Mouse (Mus musculus) embryonic facial prominence, embryonic 11.5 days (tissue): ENCODE results near the gene Ccdc7a. TPM values are rescaled to one million over a fixed set of nuclear protein-coding genes. Genes with fewer than 3 reads are reported as not detected.
"Not testable (repeated sequence)": the region's sequence is repeated elsewhere in the genome, so short reads cannot be mapped to it uniquely, and the experiment has no call there.

Experiments used
- ATAC-seq: fragments of 200-750 bp; cut with Nextera tagmentation; replicated peaks from 2 replicates; pipeline ENCODE4 v1.8.0; 2017; ENCODE audit warnings: low read depth; ENCODE audit not compliant: insufficient number of reproducible peaks, low FRiP score, low TSS enrichment
- DNase-seq: peaks from one replicate; pipeline ENCODE4 v3.0.0-alpha.2; 2015; ENCODE audit warnings: low spot score
- H3K27ac ChIP-seq: fragments of 300-500 bp; sonication (generic); replicated peaks from 2 replicates; pipeline ENCODE4 v1.5.1; 2014; ENCODE audit warnings: mild to moderate bottlenecking, low read depth, low read length, control low read depth
- H3K27me3 ChIP-seq: fragments of 300-500 bp; sonication (generic); 2 replicates; pipeline ENCODE4 v1.6.1; 2014; ENCODE audit warnings: mild to moderate bottlenecking, low read length, moderate library complexity, mixed read lengths; ENCODE audit not compliant: control insufficient read depth, insufficient read depth
- H3K36me3 ChIP-seq: fragments of 300-500 bp; sonication (generic); replicated peaks from 2 replicates; pipeline ENCODE4 v1.6.1; 2014; ENCODE audit warnings: low read depth, mild to moderate bottlenecking, low read length, moderate library complexity, mixed read lengths; ENCODE audit not compliant: control insufficient read depth, insufficient read depth
- H3K4me1 ChIP-seq: fragments of 300-500 bp; sonication (generic); 2 replicates; pipeline ENCODE4 v1.6.1; 2014; ENCODE audit warnings: low read length, mixed read lengths; ENCODE audit not compliant: control insufficient read depth, insufficient read depth
- H3K4me2 ChIP-seq: fragments of 300-500 bp; sonication (generic); 2 replicates; pipeline ENCODE4 v1.6.1; 2014; ENCODE audit warnings: low read depth, mild to moderate bottlenecking, control low read depth, low read length, moderate library complexity
- H3K4me3 ChIP-seq: fragments of 300-500 bp; sonication (generic); 2 replicates; pipeline ENCODE4 v1.5.1; 2014; ENCODE audit warnings: low read depth, low read length, control low read depth
- H3K9ac ChIP-seq: fragments of 300-500 bp; sonication (generic); replicated peaks from 2 replicates; pipeline ENCODE4 v1.6.1; 2014; ENCODE audit warnings: mild to moderate bottlenecking, control low read depth, low read length
- H3K9me3 ChIP-seq: fragments of 300-500 bp; sonication (generic); replicated peaks from 2 replicates; pipeline ENCODE4 v1.6.1; 2016; ENCODE audit warnings: mild to moderate bottlenecking, low read length, inconsistent platforms, mixed read lengths; ENCODE audit not compliant: control insufficient read depth
- WGBS: fragments of 180-500 bp; shearing (Covaris S2); extraction: QIAGEN DNeasy Blood & Tissue Kit; methylation state at CpG from one replicate; pipeline ENCODE4 v1.1.7; 2014; 5-methylcytosine and 5-hydroxymethylcytosine counted together
- polyA plus RNA-seq: library from polyadenylated mRNA; unstranded; fragments of >200 nt; fragmentation: Nextera tagmentation; extraction: Ambion mirVana; gene quantifications from 2 replicates; pipeline ENCODE4 v1.2.1, GENCODE M21; 2014

Gene Ccdc7a
- not detected in 2 replicates for polyA plus RNA-seq

GRCm38 (mm10) chr8:129065417-129065816, at the start of gene Ccdc7a:
Gene Ccdc7a (minus strand): TSS chr8:129065517.
- 88% methylated on average over 2 of the region's 11 CpGs for WGBS
- H3K4me3 ChIP-seq, H3K27me3 ChIP-seq, H3K4me1 ChIP-seq, H3K9ac ChIP-seq, DNase-seq, ATAC-seq, H3K9me3 ChIP-seq, H3K36me3 ChIP-seq, H3K27ac ChIP-seq, H3K4me2 ChIP-seq: not testable (repeated sequence)

GRCm38 (mm10) chr8:129066834-129067233, 1.5 kb upstream of the Ccdc7a start, which contains the start of gene Ccdc7b:
Gene Ccdc7b (plus strand): TSS chr8:129067134.
- H3K9me3 ChIP-seq, H3K4me2 ChIP-seq, H3K9ac ChIP-seq, H3K27me3 ChIP-seq, H3K36me3 ChIP-seq, H3K4me1 ChIP-seq, H3K27ac ChIP-seq, DNase-seq, ATAC-seq, H3K4me3 ChIP-seq: not testable (repeated sequence)
- 85% methylated on average over 1 of the region's 10 CpGs for whole genome bisulfite sequencing

GRCm38 (mm10) chr8:128991389-128991788, 73.9 kb downstream of the Ccdc7a start:
- DNase-seq (no peak), ATAC-seq (no peak)
- H3K9ac ChIP-seq, result no peak overlapping the region
- H3K36me3 ChIP-seq, result no peaks in the 10 kb centered on the region
- no peaks in the 10 kb centered on the region for H3K27me3 ChIP-seq
- no peaks in the 10 kb centered on the region for H3K4me1 ChIP-seq
- H3K27ac ChIP-seq, result no peak overlapping the region
- no peaks in the 10 kb centered on the region for H3K9me3 ChIP-seq
- WGBS, result 91% methylated on average over 1 of the region's 1 CpGs
- no peak overlapping the region for H3K4me2 ChIP-seq
- no peak overlapping the region for H3K4me3 ChIP-seq

- H3K4me2 ChIP-seq, H3K4me1 ChIP-seq, H3K27me3 ChIP-seq, H3K36me3 ChIP-seq, H3K9me3 ChIP-seq, H3K4me3 ChIP-seq, H3K27ac ChIP-seq, DNase-seq, H3K9ac ChIP-seq, ATAC-seq: not testable (repeated sequence)
- WGBS, result 88% methylated on average over 11 of the region's 11 CpGs
These were observed 116.4 kb downstream of the Ccdc7a start for GRCm38 (mm10) chr8:128948941-128949340.

DNA sequence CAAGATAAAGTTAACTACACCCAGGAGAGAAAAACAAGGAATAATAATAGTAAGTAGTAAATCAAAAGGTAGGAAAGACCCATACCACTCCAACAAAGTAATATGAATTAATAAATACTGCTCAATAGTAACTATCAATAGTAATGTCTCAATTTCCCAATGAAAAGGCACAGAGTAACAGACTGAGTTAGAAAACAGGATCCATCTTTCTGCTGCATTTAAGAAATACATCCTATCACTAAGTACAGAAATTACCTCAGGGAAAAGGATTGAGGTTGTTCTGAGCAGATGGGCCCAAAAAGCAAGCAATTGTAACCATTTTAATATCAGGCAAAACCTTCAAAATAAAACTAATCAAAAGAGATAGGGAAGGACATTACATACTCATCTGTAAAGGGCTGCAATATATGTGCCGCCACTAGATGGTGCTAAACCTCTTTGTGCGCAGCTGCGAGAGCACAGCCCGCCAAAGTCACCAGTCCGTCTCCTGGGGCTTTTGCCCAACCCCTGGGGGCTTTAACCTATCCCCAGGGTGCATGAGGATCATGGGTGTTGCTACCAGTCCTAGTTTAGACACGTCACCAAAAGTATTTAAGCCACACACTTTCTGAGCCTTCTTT, 124.2 kb downstream of the Ccdc7a start:
- not testable (repeated sequence) for H3K9ac ChIP-seq, H3K27ac ChIP-seq, H3K9me3 ChIP-seq, DNase-seq, H3K4me3 ChIP-seq, H3K4me2 ChIP-seq, H3K27me3 ChIP-seq, H3K4me1 ChIP-seq, H3K36me3 ChIP-seq
- WGBS, result 0% methylated on average over 6 of the region's 6 CpGs
- peak; percentile 67; the same call in 1 of the 2 replicates for ATAC-seq

GRCm38 (mm10) chr8:128933446-128933845, 131.9 kb downstream of the Ccdc7a start:
- DNase-seq (no peak), ATAC-seq (no peak)
- Histone ChIP-seq H3K4me3 (no peak overlapping the region), H3K9ac (no peak overlapping the region), H3K27ac (no peak overlapping the region), H3K4me1 (no peaks in the 10 kb centered on the region), H3K4me2 (no peak overlapping the region), H3K36me3 (no peaks in the 10 kb centered on the region), H3K9me3 (no peaks in the 10 kb centered on the region), H3K27me3 (no peaks in the 10 kb centered on the region)
- WGBS, result 71% methylated on average over 4 of the region's 4 CpGs

DNA sequence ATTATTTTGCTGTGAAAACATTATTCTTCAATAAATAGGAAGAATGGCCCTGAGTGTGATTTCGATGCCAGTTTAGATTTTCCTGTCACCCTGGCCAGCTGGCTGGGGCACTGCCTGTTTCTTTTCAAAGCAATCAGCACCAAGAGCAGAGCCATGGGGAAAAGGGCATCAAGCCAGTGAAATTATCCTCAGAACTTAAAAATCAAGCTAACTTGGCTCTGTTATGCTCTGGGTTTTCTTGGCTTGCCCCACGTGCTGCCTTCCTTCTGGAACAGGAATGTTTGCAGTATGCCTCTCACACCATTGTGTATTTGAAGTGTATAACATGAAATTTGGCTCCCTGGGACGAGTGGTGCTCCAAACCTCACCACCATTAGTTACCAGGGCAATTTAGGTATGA, 182.6 kb downstream of the Ccdc7a start:
- no peak overlapping the region for H3K4me2 ChIP-seq
- no peaks in the 10 kb centered on the region for H3K9me3 ChIP-seq
- no peak overlapping the region for H3K9ac ChIP-seq
- H3K4me3 ChIP-seq, result no peak overlapping the region
- no peaks in the 10 kb centered on the region for H3K36me3 ChIP-seq
- no peaks in the 10 kb centered on the region for H3K27me3 ChIP-seq
- WGBS, result 60% methylated on average over 3 of the region's 3 CpGs
- DNase-seq (no peak), ATAC-seq (no peak)
- no peak overlapping the region for H3K27ac ChIP-seq
- no peaks in the 10 kb centered on the region for H3K4me1 ChIP-seq

DNA sequence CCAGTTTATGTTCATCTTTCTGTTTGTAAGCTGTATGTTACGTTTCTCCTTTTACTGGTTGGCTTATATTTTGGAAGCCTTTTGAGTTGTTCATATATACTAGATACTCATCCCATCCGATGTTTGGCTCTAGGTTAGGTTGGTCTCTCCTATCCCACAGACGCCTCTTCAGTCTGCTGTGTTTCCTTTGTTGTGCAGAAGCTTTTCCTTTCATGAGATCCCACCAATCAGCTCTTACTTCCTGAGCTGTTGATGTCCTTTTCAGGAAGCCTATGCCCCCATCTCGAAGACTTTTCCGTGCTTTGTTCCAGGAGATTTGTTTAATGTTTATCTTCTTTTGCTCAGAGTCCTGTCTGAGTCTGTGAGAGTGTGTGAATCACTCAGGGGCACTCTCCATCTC, 221.6 kb downstream of the Ccdc7a start:
- Histone ChIP-seq H3K9ac (no peak overlapping the region), H3K4me2 (no peak overlapping the region)
- 56% methylated on average over 5 of the region's 5 CpGs for WGBS

More for the DNA sequence above, 221.6 kb downstream of the Ccdc7a start:
- ATAC-seq (no peak), DNase-seq (no peak)
- H3K4me3 ChIP-seq, result no peak overlapping the region
- H3K9me3 ChIP-seq, result no peaks in the 10 kb centered on the region
- H3K36me3 ChIP-seq, result no peaks in the 10 kb centered on the region
- no peak overlapping the region for H3K27ac ChIP-seq
- H3K27me3 ChIP-seq, result no peaks in the 10 kb centered on the region
- no peaks in the 10 kb centered on the region for H3K4me1 ChIP-seq
